Mouse (Mus musculus) olfactory bulb, adult 2 months (tissue): ENCODE data around the gene Tagln2.

Experiments used
- CTCF ChIP-seq: fragments of 200-500 bp; IDR thresholded peaks from 2 replicates; pipeline ENCODE4 v1.5.1; 2012; ENCODE audit warnings: low read depth, mild to moderate bottlenecking, low read length, moderate library complexity; ENCODE audit not compliant: insufficient read depth
- POLR2A ChIP-seq: fragments of 200-500 bp; IDR thresholded peaks from 2 replicates; pipeline ENCODE4 v1.6.1; 2012; ENCODE audit warnings: mild to moderate bottlenecking, low read depth, low read length, moderate library complexity; ENCODE audit not compliant: insufficient read depth

- TF ChIP-seq CTCF (no peak), POLR2A (no peak)
Measured at GRCm38 (mm10) chr1:172520576-172521440, 21.0 kb downstream of the Tagln2 start, which contains the start of gene Cfap45.
